Mouse (Mus musculus) ovary, adult 2 months (tissue): ENCODE measurements around the gene Spag5. TPM values are rescaled to one million over a fixed set of nuclear protein-coding genes. Genes with fewer than 3 reads are reported as not detected.

ENCODE experiments used
- polyA plus RNA-seq: library from polyadenylated mRNA; depleted of rRNA; stranded (reverse); fragments of >200 nt; gene quantifications from 2 replicates; pipeline ENCODE4 v1.2.3, GENCODE M21; 2012; rRNA removed

The Spag5 gene
- polyA plus RNA-seq: 11.1 and 11.4 TPM in 2 replicates

GRCm38 (mm10) chr11:78301357-78302084 is at the start of gene Spag5:
Gene Spag5 (plus strand): TSS chr11:78301529.

DNA sequence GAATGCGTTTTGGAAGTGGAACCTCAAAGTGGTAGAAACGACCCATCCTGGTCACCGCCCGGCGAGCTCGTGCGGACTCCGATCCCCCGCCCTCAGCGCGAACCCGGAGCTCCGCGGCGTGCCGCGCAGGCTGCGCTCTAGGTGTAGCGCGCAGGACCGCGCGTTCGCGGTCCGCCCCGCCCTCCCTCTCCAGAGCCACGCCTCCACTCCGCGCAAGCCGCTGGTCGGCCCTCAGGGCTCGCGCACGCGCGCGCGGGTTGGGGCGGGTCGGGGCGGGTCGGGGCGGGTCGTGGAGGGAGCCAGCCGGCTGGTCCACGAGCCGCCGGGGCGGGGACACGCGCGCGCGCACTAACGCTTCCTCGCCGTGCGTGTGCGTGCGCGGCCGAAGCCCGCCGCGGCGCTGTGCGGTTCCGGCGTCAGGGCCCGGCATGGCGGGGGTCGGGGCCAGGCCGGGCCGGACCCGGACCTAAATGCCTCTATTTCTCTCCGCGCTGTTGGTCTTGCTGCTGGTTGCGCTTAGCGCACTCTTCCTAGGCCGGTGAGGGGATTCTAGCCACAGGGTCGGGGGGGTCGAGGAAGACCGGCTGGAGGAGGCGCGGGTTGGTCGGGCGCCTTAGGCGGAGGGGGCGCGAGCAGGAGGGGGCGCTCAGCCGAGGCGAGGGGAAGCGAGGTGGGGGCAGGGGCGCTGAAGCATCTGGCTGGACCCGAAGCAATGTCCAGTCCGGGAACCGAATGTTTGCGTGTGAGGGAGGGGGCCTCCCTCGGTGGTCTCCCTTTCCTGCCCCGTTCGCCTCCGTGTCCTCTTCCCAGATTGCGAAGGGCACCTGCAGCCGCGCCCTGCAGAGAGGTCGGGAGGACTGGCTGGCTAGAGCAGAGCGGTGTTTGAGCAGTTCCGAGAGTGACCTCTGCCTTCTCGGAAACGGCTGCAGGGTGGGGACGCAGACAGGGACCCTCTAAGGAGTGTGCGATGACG is 39.7 kb upstream of the Spag5 start, which contains the start of gene 2610507B11Rik:
Gene 2610507B11Rik (plus strand): TSS at position 373 of the 973 bp plus-strand sequence.

GRCm38 (mm10) chr11:78290654-78291053 is 10.7 kb upstream of the Spag5 start, which contains the start of gene BC030499:
Gene BC030499 (plus strand): TSS chr11:78290841.

GRCm38 (mm10) chr11:78322860-78323259 is 21.5 kb downstream of the Spag5 start, which contains the start of gene Aldoc:
Gene Aldoc (plus strand): TSS chr11:78322968.

DNA sequence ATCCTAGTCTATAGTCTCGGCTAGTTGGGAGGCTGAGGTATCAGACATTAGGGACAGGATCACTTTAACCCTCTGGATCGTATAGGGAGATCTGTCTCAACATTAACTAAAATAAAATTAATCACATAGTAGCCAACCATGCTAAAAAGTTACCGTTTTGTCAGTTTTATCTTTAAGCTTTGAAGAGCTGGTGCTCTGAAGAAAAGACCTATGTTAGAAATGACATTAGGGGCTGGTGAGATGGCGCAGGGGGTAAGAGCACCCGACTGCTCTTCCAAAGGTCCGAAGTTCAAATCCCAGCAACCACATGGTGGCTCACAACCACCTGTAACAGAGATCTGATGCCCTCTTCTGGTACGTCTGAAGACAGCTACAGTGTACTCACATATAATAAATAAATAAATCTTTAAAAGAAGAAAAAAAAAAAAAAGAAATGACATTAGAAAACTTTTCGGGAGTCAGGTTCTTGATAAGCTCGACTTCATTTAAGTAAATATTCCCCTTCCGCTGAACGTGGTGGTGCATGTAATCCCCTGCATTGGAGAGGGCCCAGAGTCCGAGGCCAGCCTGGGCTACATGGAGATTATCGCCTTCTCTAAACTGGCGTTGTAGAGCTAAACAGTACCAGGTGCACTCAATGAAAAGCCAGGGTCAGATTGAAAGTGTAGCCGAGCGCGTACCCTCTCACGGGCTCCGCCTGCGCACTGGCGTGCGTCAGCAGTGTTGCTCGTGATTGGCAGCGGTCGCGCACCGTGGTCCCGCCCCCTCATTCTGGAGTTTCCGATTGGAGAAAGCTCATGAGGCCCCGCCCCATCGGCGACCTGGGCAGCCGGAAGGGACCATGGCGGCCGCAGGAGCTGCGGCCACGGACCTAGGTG is 26.5 kb downstream of the Spag5 start, which contains the start of gene Pigs:
Gene Pigs (plus strand): TSS at position 782 of the 878 bp plus-strand sequence.

DNA sequence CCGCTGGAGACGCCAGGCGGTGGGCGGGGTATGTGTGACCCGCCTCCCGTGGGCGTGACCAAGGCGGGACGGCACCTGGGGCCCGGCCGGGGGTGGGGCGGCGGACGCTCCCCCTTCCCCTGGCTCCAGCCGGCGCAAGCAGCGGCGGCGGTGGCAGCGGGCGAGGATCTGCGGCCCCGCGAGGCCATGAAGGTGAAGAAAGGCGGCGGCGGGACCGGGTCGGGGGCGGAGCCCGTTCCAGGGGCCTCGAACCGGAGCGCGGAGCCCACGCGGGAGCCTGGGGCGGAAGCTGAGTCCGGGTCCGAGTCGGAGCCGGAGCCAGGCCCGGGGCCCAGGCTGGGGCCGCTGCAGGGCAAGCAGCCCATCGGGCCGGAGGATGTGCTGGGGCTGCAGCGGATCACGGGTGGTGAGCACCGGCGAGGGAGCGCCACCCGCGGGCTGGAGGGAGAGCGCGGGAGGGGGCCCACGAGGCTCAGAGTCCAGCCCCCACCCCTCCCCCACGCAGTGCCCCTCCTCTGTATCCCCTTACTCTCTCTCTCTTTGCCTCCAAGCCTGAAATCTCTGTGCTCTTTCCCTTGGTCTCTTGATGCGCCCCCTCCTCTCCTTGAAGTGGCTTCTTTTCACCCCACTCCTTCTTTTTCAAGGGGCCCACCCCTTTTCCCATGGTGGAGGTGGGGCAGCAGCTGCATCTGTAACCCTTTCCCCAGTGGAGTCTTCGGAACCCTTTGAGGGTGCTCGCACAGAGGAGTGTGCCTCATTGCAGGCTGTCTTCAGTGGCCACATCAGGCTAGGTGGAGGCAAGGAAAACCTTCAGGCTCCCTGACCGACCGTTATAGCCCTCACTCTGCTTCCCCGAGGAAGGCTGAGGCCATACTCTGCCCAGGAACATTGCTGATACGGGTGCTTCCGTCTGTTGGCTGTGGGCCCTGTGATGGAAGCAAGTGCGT is 42.3 kb downstream of the Spag5 start, which contains the start of gene Unc119:
Gene Unc119 (plus strand): TSS at position 102 of the 947 bp plus-strand sequence.

Other genes starting within 250 kb of the Spag5 start
- 38.3 and 49.4 TPM in 2 replicates for gene Eral1, start 221.1 kb upstream of the Spag5 start, polyA plus RNA-seq
- gene Fam222b, start 206.9 kb upstream of the Spag5 start, polyA plus RNA-seq: 30.4 and 47.6 TPM in 2 replicates
- gene Traf4, start 135.9 kb upstream of the Spag5 start, polyA plus RNA-seq: 122 and 141 TPM in 2 replicates
- gene Nek8, start 124.9 kb upstream of the Spag5 start, polyA plus RNA-seq: 34.2 and 34.3 TPM in 2 replicates
- gene Tlcd1, start 124.8 kb upstream of the Spag5 start, polyA plus RNA-seq: 100 and 122 TPM in 2 replicates
- 166 and 182 TPM in 2 replicates for gene Rpl23a, start 117.9 kb upstream of the Spag5 start, polyA plus RNA-seq
- gene Rab34, start 113.1 kb upstream of the Spag5 start, polyA plus RNA-seq: 162 and 227 TPM in 2 replicates
- gene Proca1, start 108.1 kb upstream of the Spag5 start, polyA plus RNA-seq: 0.90 and 1.1 TPM in 2 replicates
- gene Sdf2, start 55.8 kb upstream of the Spag5 start, polyA plus RNA-seq: 160 and 201 TPM in 2 replicates
- gene Supt6, start 55.5 kb upstream of the Spag5 start, polyA plus RNA-seq: 17.8 and 25.3 TPM in 2 replicates
- 88.4 and 89.1 TPM in 2 replicates for gene 2610507B11Rik, start 39.8 kb upstream of the Spag5 start, polyA plus RNA-seq
- 0.15 and 0.23 TPM in 2 replicates for gene BC030499, start 10.7 kb upstream of the Spag5 start, polyA plus RNA-seq
- gene Aldoc, start 21.4 kb downstream of the Spag5 start, polyA plus RNA-seq: 67.1 and 68.0 TPM in 2 replicates
- gene Pigs, start 26.9 kb downstream of the Spag5 start, polyA plus RNA-seq: 107 and 137 TPM in 2 replicates
- 97.4 and 148 TPM in 2 replicates for gene Unc119, start 42.0 kb downstream of the Spag5 start, polyA plus RNA-seq
- not detected in 2 replicates for gene Foxn1, start 85.0 kb downstream of the Spag5 start, polyA plus RNA-seq
- gene Slc13a2, start 120.7 kb downstream of the Spag5 start, polyA plus RNA-seq: 1.8 TPM in 2 replicates
- 45.6 and 45.9 TPM in 2 replicates for gene Slc46a1, start 164.2 kb downstream of the Spag5 start, polyA plus RNA-seq
- gene Sarm1, start 196.2 kb downstream of the Spag5 start, polyA plus RNA-seq: 1.8 and 2.0 TPM in 2 replicates
- gene Vtn, start 197.6 kb downstream of the Spag5 start, polyA plus RNA-seq: 9.1 and 12.5 TPM in 2 replicates
- gene Sebox, start 201.9 kb downstream of the Spag5 start, polyA plus RNA-seq: 1.8 and 2.2 TPM in 2 replicates
- 10.1 and 13.4 TPM in 2 replicates for gene Tmem199, start 210.6 kb downstream of the Spag5 start, polyA plus RNA-seq
- 75.3 and 83.9 TPM in 2 replicates for gene Poldip2, start 210.7 kb downstream of the Spag5 start, polyA plus RNA-seq
- 42.6 and 47.1 TPM in 2 replicates for gene Tnfaip1, start 234.8 kb downstream of the Spag5 start, polyA plus RNA-seq
- gene Ift20, start 234.8 kb downstream of the Spag5 start, polyA plus RNA-seq: 115 and 119 TPM in 2 replicates
- gene Tmem97, start 249.2 kb downstream of the Spag5 start, polyA plus RNA-seq: 26.2 and 35.9 TPM in 2 replicates